In genomic region chr5:59756660-59757415, GRCm38 (mm10) we compare ENCODE assay signal across 16 mouse cellular contexts.
DNase-seq lines count a peak whose midpoint lies in the region; ATAC-seq and TF ChIP-seq lines count a peak whose summit lies in the region.
"Had no signal": no experiment of that assay in that cellular context is flagged by ENCODE, and none has a peak within 500 bp of the region (broad histone marks: within the 10 kb centered on the region; RNA-seq: fewer than 3 reads in every experiment).

No protein-coding gene starts in this region.

- TF ChIP-seq CTCF in hindbrain, postnatal 0 days (IDR thresholded peaks at IDR 0.05; ENCODE audit: low read depth), result no peak

- WGBS in hindbrain, postnatal 0 days, result 76% methylated on average over 4 of the region's 4 CpGs
- WGBS in hindbrain, embryonic 12.5 days, result 85% methylated on average over 4 of the region's 4 CpGs

- no peak overlapping the region for H3K9ac ChIP-seq in hindbrain, postnatal 0 days (replicated peaks; ENCODE audit: low read length)
- no peak overlapping the region for H3K9ac ChIP-seq in hindbrain, embryonic 12.5 days
- H3K9ac ChIP-seq: liver, embryonic 15.5 days; midbrain, embryonic 15.5 days had no signal

- peak; percentile 2 for DNase-seq in hindbrain, postnatal 0 days (ENCODE audit: low spot score)
- DNase-seq in cerebellum, postnatal 10 days, result peak; percentile 89
- DNase-seq in layer of hippocampus, postnatal 14 days (ENCODE audit: low spot score in 2 of 2), result peak; percentile 16 to 87
- DNase-seq in urinary bladder, postnatal 25 days (ENCODE audit: low spot score), result no peak
- DNase-seq in heart, postnatal 14 days, result no peak
- DNase-seq: adrenal gland, postnatal 14 days; heart, postnatal 4 days; kidney, adult 18-20 months; kidney, postnatal 4 days; thymus, postnatal 25 days had no signal

- no peak overlapping the region for H3K27ac ChIP-seq in hindbrain, postnatal 0 days
- no peak overlapping the region for H3K27ac ChIP-seq in hindbrain, embryonic 12.5 days
- H3K27ac ChIP-seq: liver, embryonic 15.5 days; midbrain, embryonic 15.5 days had no signal

- no peaks in the 10 kb centered on the region for H3K9me3 ChIP-seq in hindbrain, postnatal 0 days (ENCODE audit: low read length)
- no peaks in the 10 kb centered on the region for H3K9me3 ChIP-seq in hindbrain, embryonic 12.5 days (replicated peaks)
- H3K9me3 ChIP-seq: liver, embryonic 15.5 days; midbrain, embryonic 15.5 days had no signal

- no peak overlapping the region for H3K4me3 ChIP-seq in hindbrain, postnatal 0 days (ENCODE audit: low read length)
- H3K4me3 ChIP-seq in hindbrain, embryonic 12.5 days, result no peak overlapping the region
- H3K4me3 ChIP-seq: liver, embryonic 15.5 days; midbrain, embryonic 15.5 days had no signal

- no peak for ATAC-seq in hindbrain, postnatal 0 days
- ATAC-seq in hindbrain, embryonic 12.5 days (ENCODE audit: low FRiP score), result no peak
- ATAC-seq in cerebellum, adult (ENCODE audit: insufficient number of reproducible peaks, low FRiP score, low TSS enrichment), result peak; percentile 88
- ATAC-seq: lung, postnatal 0 days; midbrain, embryonic 15.5 days had no signal

- no peaks in the 10 kb centered on the region for H3K27me3 ChIP-seq in hindbrain, postnatal 0 days (ENCODE audit: insufficient read depth, low read length)
- no peaks in the 10 kb centered on the region for H3K27me3 ChIP-seq in hindbrain, embryonic 12.5 days
- H3K27me3 ChIP-seq: liver, embryonic 15.5 days; midbrain, embryonic 15.5 days had no signal

- no peaks in the 10 kb centered on the region for H3K4me1 ChIP-seq in hindbrain, postnatal 0 days (ENCODE audit: insufficient read depth, low read length)
- no peaks in the 10 kb centered on the region for H3K4me1 ChIP-seq in hindbrain, embryonic 12.5 days
- H3K4me1 ChIP-seq: liver, embryonic 15.5 days; midbrain, embryonic 15.5 days had no signal

- intact Hi-C loops in heart, postnatal 14 days (cut with DNase I), result no loop called here

- H3K4me2 ChIP-seq in hindbrain, postnatal 0 days (ENCODE audit: low read depth, low read length), result no peak overlapping the region
- H3K4me2 ChIP-seq in hindbrain, embryonic 12.5 days (replicated peaks), result no peak overlapping the region
- H3K4me2 ChIP-seq: heart, embryonic 11.5 days; liver, embryonic 15.5 days; midbrain, embryonic 15.5 days had no signal

- H3K36me3 ChIP-seq in hindbrain, postnatal 0 days (ENCODE audit: insufficient read depth, low read length), result no peaks in the 10 kb centered on the region
- H3K36me3 ChIP-seq in hindbrain, embryonic 12.5 days, result no peaks in the 10 kb centered on the region
- H3K36me3 ChIP-seq: liver, embryonic 15.5 days; midbrain, embryonic 15.5 days had no signal

Comparison
In these comparisons a context has a peak if more than half of its experiments do, and no peak if none do; other contexts are left out.
1. DNase-seq: peak in hindbrain, postnatal 0 days (single experiment), cerebellum, postnatal 10 days (2 of 2) and layer of hippocampus, postnatal 14 days (2 of 2); none in urinary bladder, postnatal 25 days (single experiment) and heart, postnatal 14 days (0 of 2).